Mouse (Mus musculus): ENCODE measurements at regions not wholly inside any gene's neighbourhood (a gene's known extent, or its start where the extent isn't known, plus 50 kb on each side); places are given as distances from the start of the nearest gene placed in this dataset.
"Not testable (repeated sequence)": the region's sequence is repeated elsewhere in the genome, so short reads cannot be mapped to it uniquely, and the experiment has no call there.

GRCm38 (mm10) chr1:108102607-108103006 lies 512.8 kb downstream of the Serpinb8 start:
- Histone ChIP-seq H3K27ac (ENCODE audit: low read length) (no peak overlapping the region), H3K4me2 (replicated peaks; ENCODE audit: low read depth, low read length) (no peak overlapping the region), H3K4me3 (ENCODE audit: low read depth, low read length) (no peak overlapping the region), H3K4me1 (ENCODE audit: control insufficient read depth, insufficient read depth, low read length) (no peaks in the 10 kb centered on the region), H3K9ac (replicated peaks; ENCODE audit: low read depth, low read length) (no peak overlapping the region), H3K27me3 (ENCODE audit: control insufficient read depth, insufficient read depth, low read length) (no peaks in the 10 kb centered on the region), H3K36me3 (ENCODE audit: control insufficient read depth, insufficient read depth, low read length) (no peaks in the 10 kb centered on the region), H3K9me3 (ENCODE audit: control insufficient read depth, low read depth, low read length) (no peaks in the 10 kb centered on the region)
- WGBS: 92% methylated on average over 2 of the region's 2 CpGs
- no peak for ATAC-seq (ENCODE audit: insufficient number of reproducible peaks, insufficient read depth, low FRiP score, low read depth)

- Histone ChIP-seq H3K9me3 (ENCODE audit: control insufficient read depth, low read depth, low read length) (no peaks in the 10 kb centered on the region), H3K4me1 (ENCODE audit: control insufficient read depth, insufficient read depth, low read length) (no peaks in the 10 kb centered on the region), H3K4me3 (ENCODE audit: low read depth, low read length) (no peak overlapping the region), H3K4me2 (replicated peaks; ENCODE audit: low read depth, low read length) (no peak overlapping the region), H3K36me3 (ENCODE audit: control insufficient read depth, insufficient read depth, low read length) (no peaks in the 10 kb centered on the region), H3K9ac (replicated peaks; ENCODE audit: low read depth, low read length) (no peak overlapping the region), H3K27ac (ENCODE audit: low read length) (no peak overlapping the region), H3K27me3 (ENCODE audit: control insufficient read depth, insufficient read depth, low read length) (no peaks in the 10 kb centered on the region)
- ATAC-seq (ENCODE audit: insufficient number of reproducible peaks, insufficient read depth, low FRiP score, low read depth): no peak
These were observed 521.2 kb downstream of the Serpinb8 start for GRCm38 (mm10) chr1:108110984-108111383.

GRCm38 (mm10) chr1:108127393-108127792 lies 537.6 kb downstream of the Serpinb8 start:
- Histone ChIP-seq H3K4me2 (replicated peaks; ENCODE audit: low read depth, low read length) (no peak overlapping the region), H3K9ac (replicated peaks; ENCODE audit: low read depth, low read length) (no peak overlapping the region), H3K4me3 (ENCODE audit: low read depth, low read length) (no peak overlapping the region), H3K27me3 (ENCODE audit: control insufficient read depth, insufficient read depth, low read length) (no peaks in the 10 kb centered on the region), H3K9me3 (ENCODE audit: control insufficient read depth, low read depth, low read length) (no peaks in the 10 kb centered on the region), H3K4me1 (ENCODE audit: control insufficient read depth, insufficient read depth, low read length) (no peaks in the 10 kb centered on the region), H3K36me3 (ENCODE audit: control insufficient read depth, insufficient read depth, low read length) (no peaks in the 10 kb centered on the region), H3K27ac (ENCODE audit: low read length) (no peak overlapping the region)
- WGBS: 88% methylated on average over 4 of the region's 4 CpGs
- no peak for ATAC-seq (ENCODE audit: insufficient number of reproducible peaks, insufficient read depth, low FRiP score, low read depth)

- H3K27me3 ChIP-seq (ENCODE audit: control insufficient read depth, insufficient read depth, low read length): no peaks in the 10 kb centered on the region
- no peak overlapping the region for H3K27ac ChIP-seq (ENCODE audit: low read length)
- H3K4me2 ChIP-seq (replicated peaks; ENCODE audit: low read depth, low read length): no peak overlapping the region
- no peak overlapping the region for H3K4me3 ChIP-seq (ENCODE audit: low read depth, low read length)
- ATAC-seq (ENCODE audit: insufficient number of reproducible peaks, insufficient read depth, low FRiP score, low read depth): no peak
- 70% methylated on average over 1 of the region's 1 CpGs for WGBS
- H3K9ac ChIP-seq (replicated peaks; ENCODE audit: low read depth, low read length): no peak overlapping the region
- H3K36me3 ChIP-seq (ENCODE audit: control insufficient read depth, insufficient read depth, low read length): no peaks in the 10 kb centered on the region
- no peaks in the 10 kb centered on the region for H3K9me3 ChIP-seq (ENCODE audit: control insufficient read depth, low read depth, low read length)
- H3K4me1 ChIP-seq (ENCODE audit: control insufficient read depth, insufficient read depth, low read length): no peaks in the 10 kb centered on the region
These were observed 542.2 kb downstream of the Serpinb8 start for GRCm38 (mm10) chr1:108132006-108132405.

- H3K4me2 ChIP-seq (replicated peaks; ENCODE audit: low read depth, low read length); H3K9ac ChIP-seq (replicated peaks; ENCODE audit: low read depth, low read length); H3K4me3 ChIP-seq (ENCODE audit: low read depth, low read length); H3K4me1 ChIP-seq (ENCODE audit: control insufficient read depth, insufficient read depth, low read length); H3K36me3 ChIP-seq (ENCODE audit: control insufficient read depth, insufficient read depth, low read length); H3K27ac ChIP-seq (ENCODE audit: low read length); H3K27me3 ChIP-seq (ENCODE audit: control insufficient read depth, insufficient read depth, low read length); ATAC-seq (ENCODE audit: insufficient number of reproducible peaks, insufficient read depth, low FRiP score, low read depth); H3K9me3 ChIP-seq (ENCODE audit: control insufficient read depth, low read depth, low read length): not testable (repeated sequence)
- WGBS: 85% methylated on average over 5 of the region's 5 CpGs
These were observed 545.5 kb downstream of the Serpinb8 start for GRCm38 (mm10) chr1:108135346-108135745.

GRCm38 (mm10) chr1:108144114-108144513 lies 554.3 kb downstream of the Serpinb8 start:
- Histone ChIP-seq H3K9me3 (ENCODE audit: control insufficient read depth, low read depth, low read length) (no peaks in the 10 kb centered on the region), H3K27me3 (ENCODE audit: control insufficient read depth, insufficient read depth, low read length) (no peaks in the 10 kb centered on the region), H3K4me2 (replicated peaks; ENCODE audit: low read depth, low read length) (no peak overlapping the region), H3K4me1 (ENCODE audit: control insufficient read depth, insufficient read depth, low read length) (no peaks in the 10 kb centered on the region), H3K36me3 (ENCODE audit: control insufficient read depth, insufficient read depth, low read length) (no peaks in the 10 kb centered on the region), H3K4me3 (ENCODE audit: low read depth, low read length) (no peak overlapping the region), H3K27ac (ENCODE audit: low read length) (no peak overlapping the region), H3K9ac (replicated peaks; ENCODE audit: low read depth, low read length) (no peak overlapping the region)
- 71% methylated on average over 1 of the region's 1 CpGs for WGBS
- ATAC-seq (ENCODE audit: insufficient number of reproducible peaks, insufficient read depth, low FRiP score, low read depth): no peak

- no peaks in the 10 kb centered on the region for H3K27me3 ChIP-seq (ENCODE audit: control insufficient read depth, insufficient read depth, low read length)
- H3K27ac ChIP-seq (ENCODE audit: low read length): no peak overlapping the region
- no peaks in the 10 kb centered on the region for H3K4me1 ChIP-seq (ENCODE audit: control insufficient read depth, insufficient read depth, low read length)
- H3K9ac ChIP-seq (replicated peaks; ENCODE audit: low read depth, low read length): no peak overlapping the region
- H3K4me3 ChIP-seq (ENCODE audit: low read depth, low read length): no peak overlapping the region
- no peak for ATAC-seq (ENCODE audit: insufficient number of reproducible peaks, insufficient read depth, low FRiP score, low read depth)
- no peaks in the 10 kb centered on the region for H3K9me3 ChIP-seq (ENCODE audit: control insufficient read depth, low read depth, low read length)
- no peak overlapping the region for H3K4me2 ChIP-seq (replicated peaks; ENCODE audit: low read depth, low read length)
- no peaks in the 10 kb centered on the region for H3K36me3 ChIP-seq (ENCODE audit: control insufficient read depth, insufficient read depth, low read length)
- 45% methylated on average over 3 of the region's 3 CpGs for WGBS
These were observed 591.8 kb downstream of the Serpinb8 start for GRCm38 (mm10) chr1:108181350-108182167.

- ATAC-seq (ENCODE audit: insufficient number of reproducible peaks, insufficient read depth, low FRiP score, low read depth): no peak
These were observed 592.3 kb downstream of the Serpinb8 start for GRCm38 (mm10) chr1:108182168-108182539.

GRCm38 (mm10) chr1:108224047-108224446 lies 634.2 kb downstream of the Serpinb8 start:
- no peak for ATAC-seq (ENCODE audit: insufficient number of reproducible peaks, insufficient read depth, low FRiP score, low read depth)
- Histone ChIP-seq H3K27ac (ENCODE audit: low read length) (no peak overlapping the region), H3K9ac (replicated peaks; ENCODE audit: low read depth, low read length) (no peak overlapping the region), H3K9me3 (ENCODE audit: control insufficient read depth, low read depth, low read length) (no peaks in the 10 kb centered on the region), H3K4me1 (ENCODE audit: control insufficient read depth, insufficient read depth, low read length) (no peaks in the 10 kb centered on the region), H3K4me3 (ENCODE audit: low read depth, low read length) (no peak overlapping the region), H3K36me3 (ENCODE audit: control insufficient read depth, insufficient read depth, low read length) (no peaks in the 10 kb centered on the region), H3K4me2 (replicated peaks; ENCODE audit: low read depth, low read length) (no peak overlapping the region), H3K27me3 (ENCODE audit: control insufficient read depth, insufficient read depth, low read length) (no peaks in the 10 kb centered on the region)
- WGBS: 67% methylated on average over 1 of the region's 1 CpGs

More at GRCm38 (mm10) chr1:108182168-108182539, 592.3 kb downstream of the Serpinb8 start:
- no peak overlapping the region for H3K9ac ChIP-seq (replicated peaks; ENCODE audit: low read depth, low read length)
- H3K27ac ChIP-seq (ENCODE audit: low read length): no peak overlapping the region
- no peak overlapping the region for H3K4me2 ChIP-seq (replicated peaks; ENCODE audit: low read depth, low read length)
- H3K4me1 ChIP-seq (ENCODE audit: control insufficient read depth, insufficient read depth, low read length): no peaks in the 10 kb centered on the region
- WGBS: 38% methylated on average over 4 of the region's 4 CpGs
- H3K27me3 ChIP-seq (ENCODE audit: control insufficient read depth, insufficient read depth, low read length): no peaks in the 10 kb centered on the region
- no peaks in the 10 kb centered on the region for H3K36me3 ChIP-seq (ENCODE audit: control insufficient read depth, insufficient read depth, low read length)
- H3K4me3 ChIP-seq (ENCODE audit: low read depth, low read length): no peak overlapping the region
- no peaks in the 10 kb centered on the region for H3K9me3 ChIP-seq (ENCODE audit: control insufficient read depth, low read depth, low read length)

Data from stomach, embryonic 14.5 days (tissue).